Mouse (Mus musculus) ES-E14 (cell line): ENCODE measurements around the gene Armh4.

Experiments used
- MAFK ChIP-seq: IDR thresholded peaks from 2 replicates; pipeline ENCODE4 v1.6.1; 2014; ENCODE audit warnings: mild to moderate bottlenecking, low read depth, low read length, inconsistent platforms; ENCODE audit not compliant: insufficient read depth
- ZC3H11A ChIP-seq: IDR thresholded peaks from 2 replicates; pipeline ENCODE4 v1.6.1; 2012; ENCODE audit warnings: low read depth, mild to moderate bottlenecking, inconsistent platforms, low read length, borderline replicate concordance
- ZNF384 ChIP-seq: IDR thresholded peaks from 2 replicates; pipeline ENCODE4 v1.6.1; 2012; ENCODE audit warnings: low read depth, low read length, inconsistent platforms

GRCm38 (mm10) chr14:49766601-49767000 is 16.6 kb downstream of the Armh4 start:
- TF ChIP-seq ZNF384 (no peak), ZC3H11A (no peak), MAFK (no peak)
